Mouse (Mus musculus) megakaryocyte, adult 5-6 weeks (primary cell): ENCODE data around the gene Vmn1r128. TPM values are rescaled to one million over a fixed set of nuclear protein-coding genes. Genes with fewer than 3 reads are reported as not detected.
"Not testable (repeated sequence)": the region's sequence is repeated elsewhere in the genome, so short reads cannot be mapped to it uniquely, and the experiment has no call there.

Experiments used
- ATAC-seq: 2 replicates; pipeline ENCODE4 v1.8.0; 2016; ENCODE audit warnings: mild to moderate bottlenecking, inconsistent platforms; ENCODE audit not compliant: poor library complexity, severe bottlenecking
- total RNA-seq, 2 experiments: library from RNA; stranded (forward) in 1 of 2; stranded (reverse) in 1 of 2; fragments of 153-499, 151-499 nt in 1 of 2; fragments of 221-1000, 200-1000 nt in 1 of 2; gene quantifications; 2 replicates each; pipeline versions ENCODE4 v1.2.3 to v1.2.4; 2015 to 2017

Gene Vmn1r128
- total RNA-seq (2015) = not detected in 2 replicates
- total RNA-seq (2017) = not detected in 2 replicates

GRCm38 (mm10) chr7:21349073-21349472, at the start of gene Vmn1r128:
Vmn1r128 (plus strand) TSS chr7:21349373.
- not testable (repeated sequence) for ATAC-seq

GRCm38 (mm10) chr7:21301367-21301766, 47.8 kb upstream of the Vmn1r128 start, which contains the start of gene Vmn1r126:
Vmn1r126 (minus strand) TSS chr7:21301467.
- ATAC-seq = not testable (repeated sequence)

- ATAC-seq = not testable (repeated sequence)
These were observed 29.4 kb upstream of the Vmn1r128 start, which contains the start of gene Vmn1r127 for GRCm38 (mm10) chr7:21319761-21320160. Vmn1r127 (minus strand) TSS chr7:21319861.

GRCm38 (mm10) chr7:21361191-21361590, 12.0 kb downstream of the Vmn1r128 start, which contains the start of gene Vmn1r129:
Vmn1r129 (minus strand) TSS chr7:21361291.
- not testable (repeated sequence) for ATAC-seq

Other genes with a start within 250 kb of the Vmn1r128 start
- gene Vmn1r122, start 215.2 kb upstream of the Vmn1r128 start, total RNA-seq (2015) = not detected in 2 replicates
- gene Vmn1r122, start 215.2 kb upstream of the Vmn1r128 start, total RNA-seq (2017) = not detected in 2 replicates
- not detected in 2 replicates for gene Vmn1r123, start 187.2 kb upstream of the Vmn1r128 start, total RNA-seq (2015)
- not detected in 2 replicates for gene Vmn1r123, start 187.2 kb upstream of the Vmn1r128 start, total RNA-seq (2017)
- gene Gm5157, start 158.9 kb upstream of the Vmn1r128 start, total RNA-seq (2015) = not detected in 2 replicates
- gene Gm5157, start 158.9 kb upstream of the Vmn1r128 start, total RNA-seq (2017) = not detected in 2 replicates
- not detected in 2 replicates for gene Vmn1r124, start 88.8 kb upstream of the Vmn1r128 start, total RNA-seq (2015)
- gene Vmn1r124, start 88.8 kb upstream of the Vmn1r128 start, total RNA-seq (2017) = not detected in 2 replicates
- not detected in 2 replicates for gene Vmn1r125, start 77.2 kb upstream of the Vmn1r128 start, total RNA-seq (2015)
- not detected in 2 replicates for gene Vmn1r125, start 77.2 kb upstream of the Vmn1r128 start, total RNA-seq (2017)
- gene Vmn1r126, start 47.9 kb upstream of the Vmn1r128 start, total RNA-seq (2015) = not detected in 2 replicates
- not detected in 2 replicates for gene Vmn1r126, start 47.9 kb upstream of the Vmn1r128 start, total RNA-seq (2017)
- not detected in 2 replicates for gene Vmn1r127, start 29.5 kb upstream of the Vmn1r128 start, total RNA-seq (2015)
- not detected in 2 replicates for gene Vmn1r127, start 29.5 kb upstream of the Vmn1r128 start, total RNA-seq (2017)
- not detected in 2 replicates for gene Vmn1r129, start 11.9 kb downstream of the Vmn1r128 start, total RNA-seq (2015)
- gene Vmn1r129, start 11.9 kb downstream of the Vmn1r128 start, total RNA-seq (2017) = not detected in 2 replicates
- not detected in 2 replicates for gene Gm6882, start 83.4 kb downstream of the Vmn1r128 start, total RNA-seq (2015)
- not detected in 2 replicates for gene Gm6882, start 83.4 kb downstream of the Vmn1r128 start, total RNA-seq (2017)
- not detected in 2 replicates for gene Vmn1r130, start 162.4 kb downstream of the Vmn1r128 start, total RNA-seq (2015)
- gene Vmn1r130, start 162.4 kb downstream of the Vmn1r128 start, total RNA-seq (2017) = not detected in 2 replicates
- gene Vmn1r131, start 196.7 kb downstream of the Vmn1r128 start, total RNA-seq (2015) = not detected in 2 replicates
- gene Vmn1r131, start 196.7 kb downstream of the Vmn1r128 start, total RNA-seq (2017) = not detected in 2 replicates